Mouse (Mus musculus) forebrain, embryonic 15.5 days (tissue): Measurements from ENCODE around the gene Map2. TPM values are rescaled to one million over a fixed set of nuclear protein-coding genes. Genes with fewer than 3 reads are reported as not detected.

Source experiments
- ATAC-seq: fragments of 200-750 bp; cut with Nextera tagmentation; replicated peaks from 2 replicates; pipeline ENCODE4 v1.8.0; 2017; ENCODE audit warnings: mild to moderate bottlenecking, moderate TSS enrichment, moderate library complexity
- H3K27ac ChIP-seq: fragments of 300-500 bp; sonication (generic); replicated peaks from 2 replicates; pipeline ENCODE4 v1.5.1; 2015; ENCODE audit warnings: mild to moderate bottlenecking, inconsistent platforms
- H3K27me3 ChIP-seq: fragments of 300-500 bp; sonication (generic); 2 replicates; pipeline ENCODE4 v1.6.1; 2015; ENCODE audit warnings: inconsistent platforms
- H3K36me3 ChIP-seq: fragments of 300-500 bp; sonication (generic); 2 replicates; pipeline ENCODE4 v1.6.1; 2015; ENCODE audit warnings: mild to moderate bottlenecking, inconsistent platforms
- H3K4me1 ChIP-seq: fragments of 300-500 bp; sonication (generic); 2 replicates; pipeline ENCODE4 v1.6.1; 2015; ENCODE audit warnings: inconsistent platforms
- H3K4me2 ChIP-seq: fragments of 300-500 bp; sonication (generic); replicated peaks from 2 replicates; pipeline ENCODE4 v1.6.1; 2015; ENCODE audit warnings: mild to moderate bottlenecking, inconsistent platforms
- H3K4me3 ChIP-seq: fragments of 300-500 bp; sonication (generic); 2 replicates; pipeline ENCODE4 v1.5.1; 2015; ENCODE audit warnings: mild to moderate bottlenecking, inconsistent platforms
- H3K9ac ChIP-seq: fragments of 300-500 bp; sonication (generic); replicated peaks from 2 replicates; pipeline ENCODE4 v1.6.1; 2015; ENCODE audit warnings: mild to moderate bottlenecking, inconsistent platforms
- H3K9me3 ChIP-seq: fragments of 300-500 bp; sonication (generic); 2 replicates; pipeline ENCODE4 v1.6.1; 2016; ENCODE audit warnings: inconsistent platforms
- WGBS: fragments of 180-500 bp; shearing (Covaris S2); methylation state at CpG from one replicate; pipeline ENCODE4 v1.1.7; 2015; ENCODE audit warnings: mixed read lengths; 5-methylcytosine and 5-hydroxymethylcytosine counted together
- polyA plus RNA-seq: library from polyadenylated mRNA; unstranded; fragments of >200 nt; fragmentation: Nextera tagmentation; extraction: Ambion mirVana; gene quantifications from 2 replicates; pipeline ENCODE4 v1.2.1, GENCODE M21; 2015

Map2 gene
- polyA plus RNA-seq = 438 and 448 TPM in 2 replicates

DNA sequence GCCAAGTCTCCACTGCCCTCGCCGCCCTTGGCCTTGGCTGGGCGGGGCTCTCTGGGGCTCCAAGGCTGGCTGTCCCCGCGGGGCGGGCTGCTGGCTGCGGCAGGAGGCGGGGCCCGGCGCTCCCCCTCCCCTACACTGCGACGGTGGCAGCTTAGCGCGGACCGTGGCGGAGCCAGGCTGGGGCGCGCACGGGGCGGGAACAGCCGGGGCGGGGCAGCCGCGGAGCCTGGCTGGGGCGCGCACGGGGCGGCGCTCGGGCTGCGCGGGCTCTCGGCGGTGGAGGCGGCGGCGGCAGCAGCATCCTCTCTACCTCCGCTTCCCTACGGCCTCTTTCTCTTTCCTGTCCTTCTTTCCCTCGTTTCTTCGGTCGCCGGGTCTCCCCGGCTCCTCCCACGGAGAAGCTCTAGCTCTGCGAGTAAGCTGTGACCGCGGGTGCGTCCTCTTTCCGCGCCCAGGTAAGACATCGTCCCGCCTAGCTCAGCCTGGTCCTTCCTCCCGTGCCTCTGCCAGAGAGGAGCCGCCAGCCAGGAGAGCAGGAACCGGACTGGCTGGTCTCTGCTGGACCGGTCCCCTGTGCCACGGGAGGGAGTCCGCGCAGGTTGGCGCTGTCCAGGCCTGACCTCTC, at the start of gene Map2:
Map2 (plus strand) TSS at position 233 of the 625 bp plus-strand sequence.
- Histone ChIP-seq H3K9ac (peak within 1 kb of the TSS; percentile 91), H3K9me3 (no peaks in the 10 kb centered on the region), H3K4me1 (peaks cover 28% of the 10 kb centered on the region), H3K4me2 (peak within 1 kb of the TSS; percentile 66), H3K27ac (peak within 1 kb of the TSS; percentile 89), H3K36me3 (0 out of 2 replicates have a peak, but pooled peaks cover 5% of the 10 kb centered on the region), H3K4me3 (peak within 1 kb of the TSS; percentile 71), H3K27me3 (no peaks in the 10 kb centered on the region)
- peak; percentile 96 for ATAC-seq
- under 1% methylated on average over 59 of the region's 61 CpGs for WGBS

DNA sequence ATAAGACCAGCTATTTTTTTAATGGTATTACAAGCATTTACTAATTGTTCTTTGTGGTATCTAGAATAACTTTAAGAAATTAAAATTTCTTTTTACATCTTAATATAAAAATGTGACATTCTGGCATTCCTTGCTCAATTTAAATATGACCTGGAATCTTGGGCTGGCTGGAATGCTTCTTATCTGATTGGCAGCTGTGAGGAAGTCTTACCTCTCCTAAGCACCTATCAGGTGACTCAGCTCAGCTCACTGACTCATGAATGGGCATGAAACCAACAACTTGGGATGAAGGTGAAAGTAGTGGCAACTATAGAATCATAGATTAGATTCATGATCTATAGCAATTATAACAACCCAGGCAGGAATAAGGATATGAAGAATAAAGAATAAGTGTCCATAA, 42.1 kb upstream of the Map2 start:
- ATAC-seq = no peak
- Histone ChIP-seq H3K4me2 (no peak overlapping the region), H3K36me3 (no peaks in the 10 kb centered on the region)

DNA sequence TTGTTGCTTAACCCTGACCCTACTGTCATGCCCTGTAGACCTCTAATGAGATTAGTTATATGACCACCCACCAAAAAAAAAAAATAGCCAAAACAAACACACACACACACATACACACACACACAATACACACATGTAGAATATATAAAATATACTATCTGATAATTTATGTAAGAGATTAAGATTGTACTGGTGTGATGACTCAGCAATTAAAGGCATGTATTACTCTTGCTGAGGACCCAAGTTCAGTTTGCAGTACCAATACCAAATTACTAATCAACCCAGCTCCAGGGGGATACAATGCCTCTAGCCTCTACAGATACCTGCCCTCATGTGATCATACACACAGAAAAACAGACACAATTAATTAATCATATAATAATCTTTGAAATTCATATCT, 39.7 kb upstream of the Map2 start:
- H3K4me2 ChIP-seq = no peak overlapping the region
- H3K36me3 ChIP-seq = no peaks in the 10 kb centered on the region
- no peak overlapping the region for H3K4me3 ChIP-seq
- no peaks in the 10 kb centered on the region for H3K27me3 ChIP-seq
- H3K9ac ChIP-seq = no peak overlapping the region
- H3K4me1 ChIP-seq = no peaks in the 10 kb centered on the region
- no peak overlapping the region for H3K27ac ChIP-seq
- ATAC-seq = no peak
- H3K9me3 ChIP-seq = no peaks in the 10 kb centered on the region

More for the DNA sequence above, 42.1 kb upstream of the Map2 start:
- Histone ChIP-seq H3K9me3 (no peaks in the 10 kb centered on the region), H3K27me3 (no peaks in the 10 kb centered on the region), H3K9ac (no peak overlapping the region), H3K4me3 (no peak overlapping the region), H3K4me1 (no peaks in the 10 kb centered on the region), H3K27ac (no peak overlapping the region)

DNA sequence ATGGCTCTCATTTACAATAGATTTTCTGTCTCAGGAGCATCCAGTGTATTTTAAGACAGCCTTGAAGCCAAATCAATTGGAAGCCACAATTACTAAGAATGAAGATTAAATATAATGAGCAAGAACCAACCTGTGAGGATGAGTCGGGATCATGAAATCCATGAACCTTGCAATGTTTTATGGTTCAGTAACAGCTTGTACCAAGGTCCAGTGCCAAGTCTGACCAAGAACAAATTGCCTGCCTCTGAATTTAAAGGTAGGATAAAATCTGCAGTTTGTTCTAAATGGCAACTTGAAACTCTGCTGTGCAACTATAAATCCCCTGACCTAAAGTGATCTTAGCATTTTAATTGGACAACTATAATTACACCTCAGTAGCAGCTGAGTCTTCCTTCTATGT, 34.4 kb upstream of the Map2 start:
- 94% methylated on average over 1 of the region's 1 CpGs for WGBS
- Histone ChIP-seq H3K27ac (no peak overlapping the region), H3K4me2 (no peak overlapping the region), H3K4me1 (no peaks in the 10 kb centered on the region), H3K9ac (no peak overlapping the region), H3K4me3 (no peak overlapping the region), H3K9me3 (no peaks in the 10 kb centered on the region), H3K36me3 (no peaks in the 10 kb centered on the region), H3K27me3 (no peaks in the 10 kb centered on the region)
- ATAC-seq = no peak

DNA sequence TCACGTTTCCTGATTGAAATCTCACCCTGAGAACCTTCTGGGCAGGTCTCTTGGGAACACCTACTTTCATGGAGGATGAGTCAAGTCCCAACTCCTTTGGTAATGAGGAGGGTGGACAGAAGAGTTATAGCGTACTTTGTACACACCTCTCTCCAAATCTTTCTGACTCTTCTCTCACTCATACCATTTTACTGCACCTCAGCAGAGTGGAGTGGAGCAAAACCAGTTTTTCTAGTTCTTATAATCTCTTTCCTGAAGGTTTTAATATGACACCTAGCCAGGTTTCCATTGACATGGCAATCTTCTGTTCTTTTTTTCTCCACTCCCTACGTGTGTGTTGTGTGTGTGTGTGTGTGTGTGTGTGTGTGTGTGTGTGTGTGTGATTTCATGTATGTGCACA, 29.9 kb upstream of the Map2 start:
- 72% methylated on average over 3 of the region's 3 CpGs for WGBS
- no peaks in the 10 kb centered on the region for H3K9me3 ChIP-seq
- ATAC-seq = no peak

DNA sequence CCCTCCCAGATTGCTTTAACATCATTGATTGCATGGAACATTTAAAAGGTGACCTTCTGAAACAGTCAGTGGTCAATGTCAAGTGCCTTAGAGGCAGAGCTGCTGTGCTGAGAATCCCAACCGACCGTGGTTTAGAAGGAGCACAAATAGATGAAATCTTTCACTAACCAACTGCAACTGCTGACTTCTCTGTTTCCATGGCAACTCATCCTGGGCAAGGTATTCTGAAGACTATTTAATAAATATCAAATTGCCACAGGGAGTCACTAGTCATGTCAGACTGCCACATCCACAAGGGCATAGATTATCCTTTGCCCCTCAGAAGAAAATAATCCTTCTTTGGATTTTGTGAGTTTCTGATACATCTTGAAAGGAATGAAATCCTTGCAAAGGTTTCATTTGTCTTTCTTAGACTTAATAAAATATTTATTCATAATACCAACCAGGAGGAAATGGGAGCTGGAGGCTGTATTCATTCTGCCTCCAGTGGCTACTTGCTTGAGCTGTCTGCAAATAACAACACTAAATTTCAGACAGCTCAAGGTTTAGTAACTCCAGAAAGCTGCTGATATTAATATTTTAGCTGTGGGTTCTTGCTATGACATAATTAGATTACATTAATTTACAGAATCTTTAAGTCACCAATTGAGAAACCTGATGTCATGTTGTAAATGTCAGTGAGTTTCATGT, 26.1 kb upstream of the Map2 start:
- no peaks in the 10 kb centered on the region for H3K4me1 ChIP-seq
- ATAC-seq = peak; percentile 35; the same call in 1 of the 2 replicates
- WGBS = 49% methylated on average over 2 of the region's 2 CpGs
- no peak overlapping the region for H3K4me3 ChIP-seq
- H3K4me2 ChIP-seq = no peak overlapping the region
- no peaks in the 10 kb centered on the region for H3K36me3 ChIP-seq
- no peaks in the 10 kb centered on the region for H3K27me3 ChIP-seq
- no peak overlapping the region for H3K9ac ChIP-seq
- no peak overlapping the region for H3K27ac ChIP-seq
- H3K9me3 ChIP-seq = no peaks in the 10 kb centered on the region

More for the DNA sequence above, 29.9 kb upstream of the Map2 start:
- H3K4me3 ChIP-seq = no peak overlapping the region
- H3K4me2 ChIP-seq = no peak overlapping the region
- H3K27ac ChIP-seq = no peak overlapping the region
- no peaks in the 10 kb centered on the region for H3K36me3 ChIP-seq
- H3K9ac ChIP-seq = no peak overlapping the region
- H3K27me3 ChIP-seq = no peaks in the 10 kb centered on the region
- H3K4me1 ChIP-seq = no peaks in the 10 kb centered on the region

DNA sequence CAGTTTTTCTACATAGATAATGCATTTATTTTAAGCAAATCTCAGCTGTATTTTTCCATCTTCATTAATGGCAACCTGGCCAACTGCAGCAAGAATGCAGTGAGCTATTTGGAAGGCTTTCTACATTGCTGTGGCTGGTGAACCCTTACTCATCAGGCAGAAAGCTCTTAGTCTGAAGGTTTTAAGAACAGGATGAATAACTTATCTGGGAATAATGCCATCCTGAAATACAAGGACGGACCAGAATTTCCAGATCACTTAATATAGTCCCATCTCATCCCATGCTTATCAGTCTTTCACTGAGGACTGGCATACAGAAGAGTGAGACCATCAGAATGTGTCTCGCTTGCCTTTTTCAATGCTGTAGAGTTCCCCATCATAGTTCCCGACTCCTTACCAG, 24.3 kb upstream of the Map2 start:
- Histone ChIP-seq H3K27ac (no peak overlapping the region), H3K4me3 (no peak overlapping the region), H3K27me3 (no peaks in the 10 kb centered on the region), H3K9ac (no peak overlapping the region), H3K9me3 (no peaks in the 10 kb centered on the region), H3K36me3 (no peaks in the 10 kb centered on the region), H3K4me2 (no peak overlapping the region), H3K4me1 (no peaks in the 10 kb centered on the region)
- ATAC-seq = no peak
- 91% methylated on average over 3 of the region's 3 CpGs for WGBS

DNA sequence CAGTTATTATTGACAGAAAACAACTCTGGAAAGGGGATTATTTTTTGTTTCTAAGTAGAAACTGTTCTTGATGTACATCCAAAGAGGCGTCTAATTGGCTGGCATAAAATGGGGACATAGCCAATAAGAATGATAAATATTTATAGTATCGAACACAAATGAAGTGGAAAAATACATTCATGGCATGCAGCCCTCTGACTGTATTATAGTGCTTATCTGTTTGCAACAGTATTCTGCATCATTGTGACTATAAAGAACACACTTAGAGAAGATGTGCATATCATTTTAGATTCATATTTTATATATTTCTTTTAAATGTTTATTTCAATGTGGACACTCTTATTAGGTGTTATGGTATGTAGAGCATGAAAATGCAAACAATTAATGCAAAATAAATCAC, 17.9 kb upstream of the Map2 start:
- no peak for ATAC-seq
- Histone ChIP-seq H3K4me3 (no peak overlapping the region), H3K27me3 (no peaks in the 10 kb centered on the region), H3K9ac (no peak overlapping the region), H3K27ac (no peak overlapping the region), H3K4me1 (no peaks in the 10 kb centered on the region), H3K4me2 (no peak overlapping the region), H3K9me3 (no peaks in the 10 kb centered on the region), H3K36me3 (no peaks in the 10 kb centered on the region)
- WGBS = 73% methylated on average over 2 of the region's 2 CpGs

DNA sequence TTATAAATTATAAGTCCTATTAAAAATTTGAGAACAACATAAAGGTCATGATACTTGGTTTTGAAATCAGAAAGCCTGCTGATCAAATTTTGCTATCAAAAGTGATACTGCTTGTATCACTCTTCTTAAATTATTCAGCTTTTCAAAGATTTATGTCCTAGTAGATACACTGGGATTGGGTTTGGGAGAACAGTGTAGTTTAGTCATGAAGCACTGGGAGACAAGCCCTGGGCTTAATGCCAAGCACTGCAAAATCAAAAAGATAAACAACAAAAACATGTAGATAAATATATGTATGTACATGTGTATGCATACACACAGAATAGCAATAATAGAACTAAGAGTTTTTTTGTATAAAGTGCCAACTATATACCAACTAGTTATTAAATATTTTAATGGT, 17.5 kb upstream of the Map2 start:
- Histone ChIP-seq H3K9me3 (no peaks in the 10 kb centered on the region), H3K27ac (no peak overlapping the region), H3K27me3 (no peaks in the 10 kb centered on the region), H3K9ac (no peak overlapping the region), H3K36me3 (no peaks in the 10 kb centered on the region), H3K4me2 (no peak overlapping the region), H3K4me1 (no peaks in the 10 kb centered on the region), H3K4me3 (no peak overlapping the region)
- no peak for ATAC-seq

DNA sequence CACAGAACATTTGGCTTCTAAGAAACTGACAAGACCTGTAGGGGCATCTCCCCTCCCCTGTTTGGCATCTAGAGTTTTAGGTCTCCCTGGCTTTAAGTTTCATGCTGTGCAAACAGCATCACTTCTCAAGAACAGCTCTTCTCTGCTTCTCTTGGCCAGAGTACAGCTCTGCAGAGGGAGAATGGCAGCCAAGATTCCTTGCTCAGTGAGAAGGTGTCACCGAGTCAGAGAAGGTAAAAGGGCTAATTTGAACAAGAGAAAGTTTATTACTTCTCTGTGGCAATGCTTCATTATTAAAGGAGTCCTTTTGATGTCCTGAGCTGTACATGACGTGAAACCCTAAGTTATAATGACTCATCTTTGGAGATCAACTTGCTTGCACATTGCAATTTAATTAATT, 10.4 kb upstream of the Map2 start:
- WGBS = 33% methylated on average over 2 of the region's 2 CpGs
- Histone ChIP-seq H3K4me2 (no peak overlapping the region), H3K36me3 (no peaks in the 10 kb centered on the region), H3K9ac (no peak overlapping the region), H3K27ac (no peak overlapping the region), H3K9me3 (no peaks in the 10 kb centered on the region), H3K4me1 (peaks cover 5% of the 10 kb centered on the region; the same call in 1 of the 2 replicates), H3K27me3 (no peaks in the 10 kb centered on the region), H3K4me3 (no peak overlapping the region)
- ATAC-seq = no peak

DNA sequence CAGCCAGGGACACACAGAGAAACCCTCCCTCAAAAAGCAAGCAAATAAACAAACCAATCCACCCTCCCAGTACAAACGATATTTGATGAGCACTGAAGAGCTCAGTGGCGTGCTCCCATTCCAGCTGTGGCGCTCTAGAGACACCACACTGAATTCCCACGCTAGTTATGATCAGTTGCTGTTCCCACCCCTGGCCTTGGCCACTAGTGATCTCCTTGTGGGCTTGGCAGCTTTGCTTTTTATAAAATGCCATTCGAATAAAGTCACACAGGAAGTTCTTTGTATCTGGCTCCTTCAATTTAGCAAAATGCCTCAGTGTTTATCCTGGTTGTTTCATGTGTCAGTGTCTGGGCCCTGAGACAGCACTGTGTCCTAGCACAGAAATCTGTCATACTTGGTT, 6.4 kb upstream of the Map2 start:
- Histone ChIP-seq H3K36me3 (no peaks in the 10 kb centered on the region), H3K9me3 (no peaks in the 10 kb centered on the region), H3K4me1 (peaks cover 8% of the 10 kb centered on the region; the same call in 1 of the 2 replicates), H3K27me3 (no peaks in the 10 kb centered on the region), H3K4me2 (no peak overlapping the region), H3K27ac (no peak overlapping the region), H3K9ac (no peak overlapping the region), H3K4me3 (no peak overlapping the region)
- ATAC-seq = no peak
- 60% methylated on average over 5 of the region's 5 CpGs for WGBS

DNA sequence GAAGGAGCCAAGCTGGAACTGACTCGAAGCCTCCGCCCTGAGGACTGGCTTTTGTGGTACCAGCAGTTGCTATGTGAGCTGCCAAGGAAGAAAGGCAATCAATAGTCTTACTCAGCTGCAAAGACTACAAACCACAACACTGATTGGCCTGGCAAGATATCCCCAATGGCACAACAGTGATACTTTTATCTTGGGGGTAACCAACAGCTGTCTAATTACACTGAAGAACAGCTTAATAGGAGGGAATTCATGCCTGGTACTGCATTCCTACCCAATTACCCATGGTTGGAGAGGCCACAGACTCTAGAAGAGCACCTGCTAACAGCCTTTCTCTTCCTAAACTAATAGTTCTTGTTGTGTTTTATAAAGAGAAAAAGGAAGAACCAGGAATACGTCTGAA, 2.9 kb upstream of the Map2 start:
- Histone ChIP-seq H3K36me3 (no peaks in the 10 kb centered on the region), H3K27me3 (no peaks in the 10 kb centered on the region)
- 27% methylated on average over 3 of the region's 3 CpGs for WGBS

DNA sequence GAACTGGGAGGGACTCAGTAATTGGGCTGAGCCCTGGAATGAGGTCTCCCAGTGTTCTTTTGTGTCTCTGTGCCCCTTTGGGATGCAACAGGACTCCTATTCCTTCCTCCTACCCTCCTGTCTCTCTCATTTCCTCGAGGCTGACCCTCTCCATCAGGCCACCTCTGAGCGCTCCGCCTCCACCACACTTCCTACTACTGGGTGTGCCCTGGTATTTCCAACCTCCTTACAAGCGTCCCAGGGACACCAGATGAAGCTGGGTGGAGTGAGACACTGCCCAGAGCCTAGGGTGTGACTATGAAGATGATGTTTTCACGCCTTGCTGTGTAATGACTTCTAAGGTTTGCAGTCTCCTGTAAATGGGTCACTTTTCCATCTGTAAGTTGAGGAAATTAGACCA, 1.4 kb upstream of the Map2 start:
- Histone ChIP-seq H3K4me2 (no peak overlapping the region), H3K27me3 (no peaks in the 10 kb centered on the region), H3K27ac (no peak overlapping the region), H3K9me3 (no peaks in the 10 kb centered on the region), H3K9ac (no peak overlapping the region), H3K4me3 (no peak overlapping the region), H3K4me1 (peaks cover 16% of the 10 kb centered on the region), H3K36me3 (no peaks in the 10 kb centered on the region)
- 61% methylated on average over 5 of the region's 5 CpGs for WGBS
- no peak for ATAC-seq

More for the DNA sequence above, 2.9 kb upstream of the Map2 start:
- peaks cover 6% of the 10 kb centered on the region for H3K4me1 ChIP-seq
- ATAC-seq = no peak
- no peak overlapping the region for H3K4me2 ChIP-seq
- no peaks in the 10 kb centered on the region for H3K9me3 ChIP-seq
- no peak overlapping the region for H3K4me3 ChIP-seq
- no peak overlapping the region for H3K27ac ChIP-seq
- H3K9ac ChIP-seq = no peak overlapping the region
